Mouse (Mus musculus): ENCODE results near the gene Adam11.
"Not testable (repeated sequence)": the region's sequence is repeated elsewhere in the genome, so short reads cannot be mapped to it uniquely, and the experiment has no call there.

The Adam11 gene

DNA sequence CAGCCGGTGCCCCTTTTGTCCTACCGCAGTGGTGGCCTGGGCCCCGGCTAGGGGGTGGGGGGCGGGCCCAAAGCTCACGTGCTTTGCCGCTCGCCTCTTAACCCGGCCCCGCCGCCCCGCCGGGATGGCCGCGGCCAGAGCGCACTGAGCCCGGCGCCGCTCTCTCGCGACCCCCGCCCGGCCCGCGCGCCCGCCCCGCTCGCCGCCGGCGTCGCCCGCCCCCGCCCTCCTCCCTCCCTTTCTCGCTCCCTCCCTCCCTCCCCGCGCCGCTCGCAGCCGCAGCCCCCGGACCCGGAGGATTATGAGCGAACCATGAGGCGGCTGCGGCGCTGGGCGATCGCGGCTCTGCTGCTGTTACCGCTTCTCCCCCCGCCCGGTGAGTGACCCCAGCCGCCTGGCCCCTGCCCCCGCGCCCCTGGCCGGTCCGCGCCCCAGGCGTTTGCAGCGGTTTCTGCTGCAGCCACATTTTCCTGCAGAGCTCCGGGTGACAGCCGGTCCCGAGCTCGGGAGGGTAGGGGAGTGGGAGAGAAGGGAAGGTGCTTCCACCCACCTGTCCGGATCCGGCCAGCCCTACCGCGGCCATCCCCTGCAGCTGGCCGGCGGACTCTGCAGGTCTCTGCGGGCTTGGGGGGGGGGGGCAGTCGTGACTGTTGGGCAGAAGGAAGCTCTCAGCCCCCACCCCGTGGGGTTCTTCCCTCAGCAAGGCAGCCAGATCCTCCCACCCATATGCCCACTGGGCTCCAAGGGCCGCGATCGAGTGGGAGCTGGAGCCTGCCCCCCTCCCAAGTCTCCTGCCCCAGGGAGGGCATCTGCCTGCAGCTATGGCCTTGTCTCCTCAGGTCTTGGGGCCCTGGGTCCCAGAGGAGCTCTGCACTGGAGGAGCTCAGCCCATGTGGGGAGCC, at the start of gene Adam11:
Gene Adam11, plus strand, starts transcription at position 131 of the 902 bp plus-strand sequence.
- DNase-seq: no peak

DNA sequence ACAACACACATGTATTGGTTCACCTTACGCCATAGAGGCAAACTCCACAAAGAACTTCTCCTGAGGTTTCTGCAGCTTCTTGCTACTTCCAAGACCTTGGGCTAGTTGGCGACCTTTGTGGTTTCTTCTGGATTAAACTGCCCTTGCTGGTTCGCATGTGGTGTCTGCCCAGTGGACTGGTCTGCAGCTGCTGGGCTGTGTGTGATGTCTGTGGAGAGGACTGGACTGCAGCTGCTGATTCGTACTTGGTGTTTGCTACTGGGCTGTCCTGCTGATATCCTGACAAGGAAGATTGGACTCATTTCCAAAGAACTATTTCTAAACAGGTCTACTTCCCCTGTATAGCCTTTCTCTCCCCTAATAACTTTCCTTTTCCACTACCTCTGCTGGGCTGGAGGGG, 48.8 kb upstream of the Adam11 start:
- DNase-seq: no peak

DNA sequence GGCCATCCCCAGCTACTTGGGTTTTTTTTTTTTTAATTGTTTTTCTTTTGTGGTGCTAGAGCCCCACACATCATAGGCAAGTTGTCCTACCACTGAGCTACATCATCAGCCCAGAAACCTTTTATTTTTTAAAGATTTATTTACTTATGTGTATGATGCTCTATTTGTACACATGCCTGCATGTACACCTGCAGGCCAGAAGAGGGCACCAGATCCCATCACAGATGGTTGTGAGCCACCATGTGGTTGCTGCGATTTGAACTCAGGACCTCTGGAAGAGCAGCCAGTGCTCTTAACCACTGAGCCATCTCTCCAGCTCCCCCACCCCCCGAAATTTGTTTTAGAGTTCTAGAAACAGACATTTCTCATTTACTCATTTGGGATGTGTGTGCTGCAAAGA, 46.7 kb upstream of the Adam11 start:
- DNase-seq: not testable (repeated sequence)

DNA sequence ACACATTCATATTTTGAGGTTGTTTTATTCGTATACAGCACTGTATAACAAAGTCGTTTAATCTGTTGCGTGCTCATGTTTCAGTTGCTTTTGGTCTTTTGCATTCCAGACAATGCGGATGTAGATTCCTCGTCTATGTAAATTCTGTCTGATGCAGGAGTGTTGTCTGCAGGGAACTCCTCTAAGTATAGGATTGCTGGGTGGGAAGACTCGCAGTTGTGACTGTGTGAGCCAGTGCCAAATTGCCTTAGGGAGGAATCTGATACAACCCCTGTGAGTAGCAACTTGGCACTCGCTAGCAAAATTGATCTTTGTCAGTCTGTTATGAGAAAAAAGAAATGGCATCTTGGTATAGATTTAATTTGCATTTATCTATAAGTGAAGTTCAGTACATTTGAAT, 45.1 kb upstream of the Adam11 start:
- DNase-seq: no peak

DNA sequence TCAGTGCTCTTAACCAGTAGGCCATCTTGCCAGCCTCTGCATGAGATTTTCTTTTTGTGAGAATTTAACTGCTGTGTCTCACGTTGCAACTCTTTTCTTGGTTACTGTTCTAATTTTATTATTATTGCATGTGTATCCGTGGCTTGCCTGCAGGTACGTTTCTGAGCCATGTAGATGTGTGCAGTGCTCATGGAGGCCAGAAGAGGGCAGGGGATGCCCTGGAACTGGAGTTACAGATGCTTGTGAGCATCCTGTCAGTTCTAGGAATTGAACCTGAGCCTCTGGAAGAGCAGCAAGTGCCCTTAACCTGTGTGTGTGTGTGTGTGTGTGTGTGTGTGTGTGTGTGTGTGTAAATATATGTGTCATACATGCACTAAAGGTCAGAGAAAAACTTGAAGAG, 35.7 kb upstream of the Adam11 start:
- no peak for DNase-seq

DNA sequence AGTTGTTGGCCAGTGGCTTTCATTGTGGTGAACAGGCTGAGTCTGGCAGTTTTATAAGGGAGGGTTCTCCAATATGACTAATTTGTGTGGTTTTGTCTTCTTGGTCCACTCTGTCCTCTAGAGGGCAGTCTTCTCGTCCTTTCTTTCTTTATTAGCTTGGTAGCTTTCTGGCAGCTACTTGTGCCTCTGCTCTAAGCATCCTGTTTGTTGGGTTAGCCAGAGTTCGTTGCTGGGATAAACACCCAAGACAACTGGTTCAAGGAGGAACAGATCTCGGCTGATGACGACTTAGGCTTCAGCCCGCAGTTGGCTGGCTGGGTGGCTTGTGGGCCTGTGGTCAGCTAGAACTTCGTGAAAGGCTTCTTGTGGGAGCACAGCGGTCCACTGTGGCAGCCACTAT, 32.6 kb upstream of the Adam11 start:
- peak; percentile 44 to 50 for DNase-seq

DNA sequence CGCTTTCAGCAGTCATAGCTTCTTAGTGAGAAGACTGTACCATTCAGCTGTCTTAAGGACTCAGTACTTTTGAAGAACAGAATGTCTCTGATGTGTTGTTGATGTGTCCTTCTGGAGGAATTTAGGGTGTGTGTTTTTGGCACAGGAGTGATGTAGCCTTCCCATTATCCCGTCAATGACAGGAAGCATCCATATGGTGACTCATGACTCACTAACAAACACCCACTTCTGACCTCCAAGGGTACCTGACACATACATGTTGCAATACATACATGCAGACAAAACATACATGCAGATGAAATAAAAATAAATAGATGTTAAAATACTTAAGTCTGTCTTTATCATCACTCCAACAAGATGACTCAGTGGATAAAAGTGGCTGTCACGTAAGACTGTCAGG, 31.4 kb upstream of the Adam11 start:
- DNase-seq: no peak

DNA sequence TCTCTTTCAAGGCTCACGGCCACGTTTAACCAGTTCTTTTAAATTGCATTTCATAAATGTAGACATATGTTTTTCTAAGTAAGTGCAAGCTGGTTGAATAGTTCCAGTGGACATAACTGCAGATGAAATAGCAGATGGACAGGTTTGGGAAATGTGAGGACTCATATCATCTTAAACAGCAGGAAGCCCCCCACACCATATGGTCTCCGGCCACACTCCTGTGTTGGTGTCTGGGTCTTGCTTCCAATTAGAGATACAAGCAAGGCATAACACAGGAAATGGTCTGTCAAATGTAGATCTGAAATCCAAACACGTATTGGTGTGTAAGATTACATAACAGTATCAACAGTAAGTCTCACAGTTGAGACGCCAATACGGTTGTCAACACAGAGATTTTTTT, 29.9 kb upstream of the Adam11 start:
- no peak for DNase-seq

DNA sequence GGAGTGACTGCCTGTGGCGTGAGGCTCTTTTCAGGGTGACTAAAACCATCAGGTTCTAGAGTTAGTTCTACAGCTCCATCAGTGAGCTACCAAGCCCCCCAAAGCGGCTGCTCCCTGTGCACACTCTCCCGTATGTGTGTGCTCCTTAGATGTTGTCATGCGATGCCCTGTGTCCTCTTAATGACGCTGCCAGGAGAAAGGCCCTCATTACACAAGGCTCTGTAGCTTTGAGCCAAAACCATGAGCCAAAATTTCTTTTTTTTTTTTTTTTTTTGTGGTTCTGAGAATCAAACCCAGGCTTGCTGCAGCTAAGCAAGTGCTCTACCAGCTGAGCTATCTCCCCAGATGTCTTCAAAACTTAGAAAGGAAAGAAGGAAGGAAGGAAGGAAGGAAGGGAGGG, 28.1 kb upstream of the Adam11 start:
- no peak for DNase-seq

DNA sequence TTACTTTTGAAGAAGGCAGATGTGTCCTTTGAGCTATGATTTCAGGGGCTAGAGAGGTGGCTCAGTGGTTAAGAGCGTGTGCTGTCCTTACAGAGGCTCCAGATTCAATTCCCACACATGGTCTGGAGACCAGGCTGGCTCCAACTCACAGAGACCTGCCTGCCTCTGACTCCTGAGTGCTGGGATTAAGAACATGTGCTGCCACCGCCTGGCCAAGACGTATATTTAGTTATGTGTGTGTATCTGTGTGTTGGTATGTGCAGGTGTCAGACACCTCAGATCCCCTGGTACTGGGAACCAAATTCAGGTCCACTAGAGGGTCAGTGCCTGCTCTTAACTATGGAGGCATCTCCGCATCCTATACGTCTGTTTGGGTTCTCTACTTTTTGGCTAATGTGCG, 26.3 kb upstream of the Adam11 start:
- DNase-seq: no peak

DNA sequence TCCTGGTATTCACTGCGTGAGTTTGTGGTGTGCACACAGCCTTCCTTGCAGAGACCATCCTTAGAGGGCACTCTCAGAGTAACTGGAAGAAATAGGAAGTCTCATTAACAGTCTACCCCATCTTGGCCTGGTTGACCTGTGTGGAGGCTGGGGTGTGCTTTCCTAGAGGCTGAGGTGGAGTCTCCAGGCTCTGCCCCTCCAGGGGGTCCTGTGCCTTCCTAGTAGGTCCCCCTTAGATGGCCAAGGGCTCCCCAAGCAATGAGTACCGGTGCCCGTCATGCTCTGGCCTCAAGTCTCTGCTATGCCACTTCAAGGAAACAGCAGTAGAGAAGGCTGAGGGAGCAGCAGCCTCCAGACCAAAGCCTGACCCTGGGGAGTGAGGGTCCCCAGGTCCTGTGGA, 23.2 kb upstream of the Adam11 start:
- no peak for DNase-seq

DNA sequence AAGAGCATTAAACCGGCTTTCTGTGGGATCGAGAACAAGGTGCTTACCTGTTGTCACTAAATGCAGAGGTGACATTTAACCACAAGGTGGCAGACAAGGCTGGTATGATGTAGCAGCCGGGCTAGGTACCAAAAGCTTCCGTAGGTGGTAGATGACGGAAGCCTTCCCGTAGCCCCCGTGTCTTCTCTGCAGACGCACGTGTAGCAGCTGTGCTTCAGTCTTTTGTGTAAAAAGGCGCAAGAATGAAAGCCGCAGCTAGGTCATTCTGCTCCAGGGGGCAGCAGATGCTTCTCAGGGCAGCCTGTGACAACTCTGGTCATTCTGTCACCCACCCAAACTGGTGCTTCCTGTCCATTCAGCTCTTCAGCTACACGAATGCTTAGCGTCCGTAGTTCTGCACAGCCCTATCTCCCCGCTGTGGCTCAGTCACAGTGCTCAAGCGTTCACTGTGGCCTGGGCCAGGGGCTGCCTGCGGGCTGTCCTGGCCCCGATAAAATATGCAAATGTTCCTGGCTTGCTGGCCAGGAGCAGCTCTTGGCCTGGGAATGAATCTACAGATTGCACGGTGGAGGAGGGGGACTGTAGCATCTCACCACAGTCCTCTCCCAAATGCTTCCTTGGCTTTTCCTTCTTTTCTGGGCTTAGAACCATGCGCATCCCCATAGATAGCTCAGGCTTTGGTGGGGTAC, 21.8 kb upstream of the Adam11 start:
- peak in 1 of 2 experiments; percentile 23 for DNase-seq

DNA sequence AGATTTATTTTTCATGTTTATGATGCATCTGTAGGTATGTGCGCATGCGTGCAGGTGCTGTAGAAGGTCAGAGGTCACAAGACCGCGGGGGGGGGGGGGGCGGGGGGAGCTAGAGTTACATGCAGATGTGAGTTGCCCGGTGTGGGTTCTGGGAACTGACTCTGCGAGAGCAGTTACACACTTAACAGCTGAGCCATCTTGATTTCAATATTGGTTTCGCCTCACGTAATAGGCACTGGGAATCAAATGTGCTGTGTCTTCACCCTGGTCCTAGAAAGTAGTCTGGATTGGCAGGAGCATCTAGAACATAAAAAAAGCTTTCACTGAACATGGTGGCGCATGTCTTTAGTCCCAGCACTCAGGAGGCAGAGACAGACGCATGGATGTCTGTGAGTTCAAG, 20.6 kb upstream of the Adam11 start:
- DNase-seq: no peak

DNA sequence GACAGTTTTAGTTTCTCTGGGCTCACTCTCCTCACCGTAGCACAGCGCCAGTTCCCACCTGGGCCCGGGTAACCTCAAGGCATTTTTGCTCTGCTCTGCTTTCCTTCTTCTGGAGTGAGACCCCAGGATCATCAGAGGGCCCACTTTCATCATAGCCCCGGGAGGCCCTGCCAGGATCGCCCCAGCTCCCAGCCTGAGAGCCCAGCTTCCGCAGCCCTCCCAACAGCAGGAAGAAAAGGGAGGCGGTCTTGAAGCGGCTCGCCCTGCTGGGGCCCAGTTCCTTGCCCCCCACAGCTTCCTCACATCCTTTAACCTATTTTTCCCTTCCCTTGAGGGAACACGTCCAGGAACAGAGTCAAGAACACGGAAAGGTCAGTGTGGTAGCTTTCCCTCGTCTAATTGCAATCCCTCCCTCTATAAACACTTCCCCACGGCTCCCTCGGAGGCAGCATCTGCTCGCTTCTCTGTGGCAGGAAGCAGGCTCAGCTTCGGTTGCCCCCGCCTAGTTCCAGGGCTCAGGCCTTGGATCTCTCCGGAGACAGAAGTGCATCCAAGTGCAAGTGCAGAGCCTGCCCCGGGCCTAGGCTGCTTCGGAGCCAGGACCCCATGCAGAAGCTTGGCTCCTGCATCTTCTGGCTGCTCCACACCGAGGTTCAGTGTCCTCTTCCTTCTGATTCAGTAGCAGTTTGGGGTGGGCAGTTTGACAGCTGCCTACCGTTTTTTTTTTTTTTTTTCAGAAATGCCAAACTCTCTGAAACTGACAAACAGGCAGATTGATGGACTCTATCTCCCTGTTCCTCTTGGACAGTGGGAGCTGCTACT, 19.9 kb upstream of the Adam11 start:
- DNase-seq: peak; percentile 43 to 53

DNA sequence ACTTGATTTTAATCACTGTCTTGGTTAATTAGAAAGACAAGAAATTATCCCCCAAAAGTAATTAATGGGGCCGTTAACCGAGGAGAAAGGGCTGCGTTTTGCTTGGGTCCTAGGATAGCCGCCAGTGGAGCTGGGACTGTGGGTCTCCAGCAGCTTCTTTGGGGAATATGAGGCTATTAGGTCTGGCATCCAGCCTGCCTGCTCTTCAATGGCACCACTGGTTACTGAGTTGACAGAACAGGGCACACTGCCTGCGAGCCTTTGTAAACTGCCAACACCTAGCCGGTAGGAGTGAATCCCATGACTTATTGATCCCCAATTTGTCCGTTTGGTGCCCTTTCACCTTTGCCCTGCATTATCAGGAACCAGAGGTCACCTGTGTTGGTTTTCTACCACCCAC, 19.2 kb upstream of the Adam11 start:
- DNase-seq: no peak

DNA sequence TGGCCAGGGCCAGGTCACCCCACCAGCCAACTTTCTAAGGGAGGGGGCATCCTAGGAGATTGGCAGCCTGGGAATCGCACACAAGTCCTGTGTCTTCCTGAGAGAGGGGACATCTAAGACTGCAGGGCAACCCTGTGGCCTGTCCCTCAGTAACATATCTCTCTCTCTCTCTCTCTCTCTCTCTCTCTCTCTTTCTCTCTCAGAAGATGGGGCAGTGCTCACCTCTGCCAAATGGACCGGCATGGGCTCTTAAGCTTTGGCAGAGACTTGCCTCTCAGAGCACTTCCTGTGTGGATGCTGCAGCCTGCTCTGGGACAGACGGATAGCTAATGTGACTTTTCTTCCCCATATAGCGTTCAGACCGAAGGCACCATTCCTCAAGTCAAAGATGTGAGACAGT, 18.4 kb upstream of the Adam11 start:
- DNase-seq: no peak

DNA sequence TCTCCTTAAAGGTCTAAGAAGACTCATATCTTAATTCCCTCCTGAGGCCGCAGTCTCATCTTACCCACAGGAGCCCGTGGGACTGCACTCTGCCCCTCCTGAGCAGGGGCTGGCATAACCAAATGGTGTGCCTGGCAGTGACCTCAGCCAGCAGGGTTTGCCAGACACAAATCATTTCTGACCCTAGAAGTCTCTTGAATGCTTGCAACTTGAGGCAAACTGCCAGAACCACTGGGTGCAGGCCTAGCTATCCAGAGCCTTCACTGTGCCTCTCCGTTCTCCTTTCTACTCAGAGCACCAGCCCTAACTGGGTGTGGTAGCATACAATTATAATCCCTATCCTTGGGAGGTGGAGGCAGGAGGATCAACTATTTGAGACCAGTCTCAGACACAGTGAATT, 16.5 kb upstream of the Adam11 start:
- no peak for DNase-seq

DNA sequence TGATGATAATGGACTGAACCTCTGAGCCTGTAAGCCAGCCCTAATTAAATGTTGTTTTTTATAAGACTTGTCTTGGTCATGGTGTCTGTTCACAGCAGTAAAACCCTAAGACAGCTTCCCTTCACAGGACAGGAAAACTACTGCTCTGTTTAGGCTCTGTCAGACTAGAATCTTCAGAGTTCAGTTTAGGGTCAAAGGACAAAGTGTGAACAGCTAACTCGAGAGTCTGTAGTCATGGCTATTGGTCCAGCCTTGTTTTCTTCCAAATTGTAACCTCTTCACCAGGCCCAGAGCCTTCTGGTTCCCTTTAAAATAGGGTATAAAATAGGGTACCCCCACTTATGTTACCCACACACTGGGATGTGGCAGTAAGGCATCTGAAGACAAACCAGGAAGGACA, 13.4 kb upstream of the Adam11 start:
- DNase-seq: no peak

DNA sequence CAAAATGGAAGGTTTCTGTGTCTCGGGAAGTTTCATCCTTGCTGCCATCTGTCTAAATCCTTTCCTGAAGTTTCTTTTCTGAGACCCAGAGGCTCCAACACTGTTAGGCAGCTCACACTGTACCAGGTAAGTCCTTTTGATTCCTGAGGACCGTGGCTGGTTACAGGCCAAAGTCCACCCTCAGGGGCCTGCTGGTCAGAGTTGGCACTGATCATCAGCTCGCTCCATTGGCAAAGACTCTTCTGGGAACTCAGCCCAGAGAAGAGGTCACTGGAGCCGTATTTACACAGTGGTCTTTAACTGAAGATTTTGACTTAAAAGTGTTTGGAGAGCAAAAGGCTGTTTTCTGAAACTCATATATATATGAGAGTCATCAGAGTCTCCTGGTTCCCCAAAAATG, 12.9 kb upstream of the Adam11 start:
- no peak for DNase-seq

DNA sequence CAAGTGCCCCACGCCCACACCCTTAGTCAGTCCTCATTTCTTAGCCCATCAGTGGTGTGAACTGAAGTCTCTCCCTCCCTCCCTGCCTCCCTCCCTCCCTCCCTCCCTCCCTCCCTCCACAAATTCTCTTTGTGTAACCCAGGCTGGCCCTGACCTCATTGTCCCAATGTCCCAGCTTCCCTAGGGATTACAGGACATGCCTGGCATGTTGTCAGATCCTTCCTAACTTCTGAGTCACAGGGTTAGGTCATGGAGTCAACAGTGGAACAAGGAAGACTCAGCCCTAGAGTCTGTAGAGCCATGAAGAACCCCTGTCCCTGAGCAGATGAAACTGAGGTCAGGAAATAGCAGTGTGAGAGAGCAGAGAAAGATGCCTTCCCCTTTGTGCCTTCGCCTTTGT, 11.5 kb upstream of the Adam11 start:
- DNase-seq: no peak

DNA sequence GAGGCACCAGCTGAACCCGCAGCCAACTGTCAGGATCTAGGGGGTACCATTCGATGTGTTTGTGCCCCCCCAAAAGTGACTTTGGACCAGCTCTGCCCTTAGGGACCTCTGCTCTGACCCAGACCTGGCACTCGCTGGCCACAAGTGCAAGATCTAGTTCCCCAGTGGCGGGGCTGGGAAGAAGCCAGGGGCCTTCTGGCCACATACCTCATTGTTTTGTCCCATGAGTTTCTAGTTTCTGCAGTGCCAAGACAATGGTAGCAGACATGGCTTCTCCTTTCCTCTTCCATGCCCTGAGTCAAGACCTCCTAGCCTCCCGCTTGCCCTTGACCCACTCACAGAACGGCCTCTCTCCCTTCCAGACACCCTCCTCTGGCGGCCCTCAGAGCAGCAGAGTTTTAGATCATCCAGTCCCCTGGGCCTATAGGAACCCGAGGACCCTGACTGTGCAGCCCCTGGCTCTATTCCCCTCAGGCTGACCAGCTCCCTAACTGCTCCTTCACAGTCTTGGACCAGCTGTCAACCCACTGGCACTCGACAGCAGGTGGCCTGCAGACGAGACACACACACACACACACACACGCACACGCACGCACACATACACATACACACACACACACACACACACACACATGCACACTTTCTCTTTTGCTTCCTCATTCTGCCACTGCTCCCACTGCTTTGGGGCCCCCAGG, 8.2 kb upstream of the Adam11 start:
- DNase-seq: no peak

DNA sequence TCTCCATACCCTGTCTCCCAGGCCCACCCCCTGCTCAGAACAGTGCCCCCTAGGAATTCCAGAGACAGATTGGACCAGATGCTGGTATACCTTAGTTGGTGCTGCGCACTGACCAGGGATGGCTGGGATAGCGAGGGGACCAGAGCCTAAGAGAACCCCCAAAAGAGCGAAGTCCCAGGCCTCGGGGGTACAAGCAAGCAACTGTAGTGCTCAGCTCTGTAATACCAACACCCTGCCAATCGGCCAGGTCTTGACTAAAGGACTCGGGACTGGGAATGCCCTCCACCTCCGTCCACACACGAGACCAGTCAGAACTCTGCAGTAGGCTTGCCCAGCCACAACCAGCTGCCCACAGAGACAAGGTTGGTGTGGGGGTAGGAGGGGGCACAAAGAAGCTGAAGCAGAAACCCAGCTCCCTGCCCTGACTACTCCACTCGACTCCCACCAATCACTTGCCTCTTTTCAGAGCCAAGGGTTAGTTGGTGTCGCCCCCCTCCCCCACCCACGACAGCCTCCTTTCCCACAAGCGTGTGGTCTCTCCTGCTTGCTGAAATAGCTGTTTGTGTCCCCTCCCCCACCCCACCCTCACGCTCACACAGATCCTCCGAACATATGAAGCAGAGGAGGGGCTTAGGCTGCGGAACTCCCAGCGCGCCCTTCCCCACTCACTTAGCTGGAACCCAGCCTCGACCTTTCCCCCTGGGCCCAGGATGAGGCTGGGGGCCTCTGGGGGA, 7.5 kb upstream of the Adam11 start:
- peak in 1 of 2 experiments; percentile 28 for DNase-seq
